Mouse (Mus musculus) kidney, embryonic 15.5 days (tissue): Measurements from ENCODE around the gene Caln1. TPM values are rescaled to one million over a fixed set of nuclear protein-coding genes. Genes with fewer than 3 reads are reported as not detected.

Source experiments
- ATAC-seq: fragments of 200-750 bp; cut with Nextera tagmentation; replicated peaks from 2 replicates; pipeline ENCODE4 v1.8.0; 2017; ENCODE audit warnings: moderate TSS enrichment; ENCODE audit not compliant: low FRiP score
- H3K27ac ChIP-seq: fragments of 300-500 bp; sonication (generic); 2 replicates; pipeline ENCODE4 v1.5.1; 2015; ENCODE audit warnings: mild to moderate bottlenecking, inconsistent platforms
- H3K27me3 ChIP-seq: fragments of 300-500 bp; sonication (generic); 2 replicates; pipeline ENCODE4 v1.6.1; 2015; ENCODE audit warnings: inconsistent platforms
- H3K36me3 ChIP-seq: fragments of 300-500 bp; sonication (generic); 2 replicates; pipeline ENCODE4 v1.6.1; 2015; ENCODE audit warnings: inconsistent platforms
- H3K4me1 ChIP-seq: fragments of 300-500 bp; sonication (generic); 2 replicates; pipeline ENCODE4 v1.6.1; 2015; ENCODE audit warnings: inconsistent platforms
- H3K4me2 ChIP-seq: fragments of 300-500 bp; sonication (generic); 2 replicates; pipeline ENCODE4 v1.6.1; 2015; ENCODE audit warnings: moderate library complexity, mild to moderate bottlenecking, inconsistent platforms
- H3K4me3 ChIP-seq: fragments of 300-500 bp; sonication (generic); replicated peaks from 2 replicates; pipeline ENCODE4 v1.5.1; 2015; ENCODE audit warnings: mild to moderate bottlenecking, inconsistent platforms
- H3K9ac ChIP-seq: fragments of 300-500 bp; sonication (generic); 2 replicates; pipeline ENCODE4 v1.6.1; 2015; ENCODE audit warnings: mild to moderate bottlenecking, inconsistent platforms
- H3K9me3 ChIP-seq: fragments of 300-500 bp; sonication (generic); replicated peaks from 2 replicates; pipeline ENCODE4 v1.6.1; 2016; ENCODE audit warnings: inconsistent platforms
- WGBS: fragments of 180-500 bp; shearing (Covaris S2); methylation state at CpG from one replicate; pipeline ENCODE4 v1.1.7; 2015; ENCODE audit warnings: mixed read lengths; 5-methylcytosine and 5-hydroxymethylcytosine counted together
- polyA plus RNA-seq: library from polyadenylated mRNA; unstranded; fragments of >200 nt; fragmentation: Nextera tagmentation; extraction: Ambion mirVana; gene quantifications from 2 replicates; pipeline ENCODE4 v1.2.1, GENCODE M21; 2015

Caln1 gene
- polyA plus RNA-seq, 1 experiment from 2014 or later, result 1.1 TPM

- ATAC-seq, result no peak
Measured at GRCm38 (mm10) chr5:130849610-130850009, 480.4 kb downstream of the Caln1 start.

GRCm38 (mm10) chr5:130852182-130852581 lies 482.9 kb downstream of the Caln1 start:
- H3K4me2 ChIP-seq, result peak overlapping the region; percentile 54
- H3K27ac ChIP-seq, result no peak overlapping the region
- no peak overlapping the region for H3K9ac ChIP-seq
- H3K4me1 ChIP-seq, result peaks cover 11% of the 10 kb centered on the region
- WGBS, result 11% methylated on average over 11 of the region's 11 CpGs
- H3K36me3 ChIP-seq, result no peaks in the 10 kb centered on the region
- no peaks in the 10 kb centered on the region for H3K27me3 ChIP-seq
- ATAC-seq, result no peak
- H3K4me3 ChIP-seq, result peak overlapping the region; percentile 23; the same call in 1 of the 2 replicates
- H3K9me3 ChIP-seq, result no peaks in the 10 kb centered on the region

More at GRCm38 (mm10) chr5:130849610-130850009, 480.4 kb downstream of the Caln1 start:
- H3K4me3 ChIP-seq, result no peak overlapping the region
- no peak overlapping the region for H3K9ac ChIP-seq
- no peaks in the 10 kb centered on the region for H3K36me3 ChIP-seq
- no peak overlapping the region for H3K4me2 ChIP-seq
- H3K9me3 ChIP-seq, result no peaks in the 10 kb centered on the region
- peaks cover 11% of the 10 kb centered on the region for H3K4me1 ChIP-seq
- 64% methylated on average over 4 of the region's 4 CpGs for WGBS
- H3K27ac ChIP-seq, result no peak overlapping the region
- H3K27me3 ChIP-seq, result no peaks in the 10 kb centered on the region

- Histone ChIP-seq H3K4me2 (no peak overlapping the region), H3K4me3 (no peak overlapping the region), H3K4me1 (peaks cover 11% of the 10 kb centered on the region), H3K9ac (no peak overlapping the region), H3K9me3 (no peaks in the 10 kb centered on the region), H3K27me3 (peaks cover under 1% of the 10 kb centered on the region; the same call in 1 of the 2 replicates), H3K36me3 (no peaks in the 10 kb centered on the region), H3K27ac (no peak overlapping the region)
- 1% methylated on average over 10 of the region's 10 CpGs for WGBS
- ATAC-seq, result 0 out of 2 replicates have a peak, but pooled peaks have one; percentile 41
Measured at GRCm38 (mm10) chr5:130853371-130853770, 484.1 kb downstream of the Caln1 start.

GRCm38 (mm10) chr5:130854430-130854829 lies 485.2 kb downstream of the Caln1 start:
- H3K27me3 ChIP-seq, result peaks cover 7% of the 10 kb centered on the region; the same call in 1 of the 2 replicates
- no peaks in the 10 kb centered on the region for H3K9me3 ChIP-seq
- H3K4me1 ChIP-seq, result peaks cover 11% of the 10 kb centered on the region
- H3K27ac ChIP-seq, result no peak overlapping the region
- H3K4me3 ChIP-seq, result no peak overlapping the region
- 81% methylated on average over 7 of the region's 7 CpGs for WGBS
- no peaks in the 10 kb centered on the region for H3K36me3 ChIP-seq
- no peak for ATAC-seq
- H3K4me2 ChIP-seq, result no peak overlapping the region
- no peak overlapping the region for H3K9ac ChIP-seq

GRCm38 (mm10) chr5:130858148-130858547 lies 488.9 kb downstream of the Caln1 start:
- H3K9ac ChIP-seq, result no peak overlapping the region
- ATAC-seq, result no peak
- H3K4me2 ChIP-seq, result no peak overlapping the region
- no peaks in the 10 kb centered on the region for H3K9me3 ChIP-seq
- no peak overlapping the region for H3K27ac ChIP-seq
- 25% methylated on average over 8 of the region's 8 CpGs for WGBS
- peaks cover 7% of the 10 kb centered on the region; the same call in 1 of the 2 replicates for H3K27me3 ChIP-seq
- H3K4me1 ChIP-seq, result peaks cover under 1% of the 10 kb centered on the region; the same call in 1 of the 2 replicates
- no peak overlapping the region for H3K4me3 ChIP-seq
- no peaks in the 10 kb centered on the region for H3K36me3 ChIP-seq

GRCm38 (mm10) chr5:130858706-130859105 lies 489.5 kb downstream of the Caln1 start:
- ATAC-seq, result no peak

GRCm38 (mm10) chr5:130859736-130860135 lies 490.5 kb downstream of the Caln1 start:
- no peaks in the 10 kb centered on the region for H3K9me3 ChIP-seq
- ATAC-seq, result no peak
- H3K4me2 ChIP-seq, result no peak overlapping the region
- WGBS, result 50% methylated on average over 6 of the region's 6 CpGs
- no peak overlapping the region for H3K4me3 ChIP-seq
- H3K9ac ChIP-seq, result no peak overlapping the region
- H3K36me3 ChIP-seq, result no peaks in the 10 kb centered on the region
- H3K4me1 ChIP-seq, result no peaks in the 10 kb centered on the region
- H3K27ac ChIP-seq, result no peak overlapping the region
- peaks cover 7% of the 10 kb centered on the region; the same call in 1 of the 2 replicates for H3K27me3 ChIP-seq

More at GRCm38 (mm10) chr5:130858706-130859105, 489.5 kb downstream of the Caln1 start:
- Histone ChIP-seq H3K4me2 (no peak overlapping the region), H3K4me3 (no peak overlapping the region), H3K4me1 (no peaks in the 10 kb centered on the region), H3K27ac (no peak overlapping the region), H3K9ac (no peak overlapping the region), H3K36me3 (no peaks in the 10 kb centered on the region), H3K27me3 (peaks cover 7% of the 10 kb centered on the region; the same call in 1 of the 2 replicates), H3K9me3 (no peaks in the 10 kb centered on the region)
- WGBS, result 86% methylated on average over 3 of the region's 3 CpGs

GRCm38 (mm10) chr5:130862302-130862701 lies 493.0 kb downstream of the Caln1 start:
- H3K9me3 ChIP-seq, result no peaks in the 10 kb centered on the region
- H3K36me3 ChIP-seq, result no peaks in the 10 kb centered on the region
- H3K4me2 ChIP-seq, result no peak overlapping the region
- H3K4me3 ChIP-seq, result no peak overlapping the region
- no peak overlapping the region for H3K9ac ChIP-seq
- 56% methylated on average over 5 of the region's 5 CpGs for WGBS
- no peaks in the 10 kb centered on the region for H3K4me1 ChIP-seq
- peaks cover 7% of the 10 kb centered on the region; the same call in 1 of the 2 replicates for H3K27me3 ChIP-seq
- ATAC-seq, result no peak
- no peak overlapping the region for H3K27ac ChIP-seq

GRCm38 (mm10) chr5:130869869-130870268 lies 500.6 kb downstream of the Caln1 start:
- no peak overlapping the region for H3K4me2 ChIP-seq
- H3K4me1 ChIP-seq, result no peaks in the 10 kb centered on the region
- H3K9me3 ChIP-seq, result 0 out of 2 replicates have a peak, but pooled peaks cover 2% of the 10 kb centered on the region
- ATAC-seq, result no peak
- H3K36me3 ChIP-seq, result no peaks in the 10 kb centered on the region
- H3K27me3 ChIP-seq, result no peaks in the 10 kb centered on the region
- no peak overlapping the region for H3K4me3 ChIP-seq
- 94% methylated on average over 1 of the region's 1 CpGs for WGBS
- no peak overlapping the region for H3K27ac ChIP-seq
- no peak overlapping the region for H3K9ac ChIP-seq

- Histone ChIP-seq H3K4me2 (no peak overlapping the region), H3K4me3 (no peak overlapping the region), H3K36me3 (no peaks in the 10 kb centered on the region), H3K9ac (no peak overlapping the region), H3K4me1 (no peaks in the 10 kb centered on the region), H3K9me3 (0 out of 2 replicates have a peak, but pooled peaks cover 3% of the 10 kb centered on the region), H3K27ac (no peak overlapping the region), H3K27me3 (no peaks in the 10 kb centered on the region)
- no peak for ATAC-seq
- whole genome bisulfite sequencing, result 64% methylated on average over 8 of the region's 8 CpGs
Measured at GRCm38 (mm10) chr5:130871086-130871485, 501.8 kb downstream of the Caln1 start.

GRCm38 (mm10) chr5:130875391-130875790 lies 506.1 kb downstream of the Caln1 start:
- no peak overlapping the region for H3K27ac ChIP-seq
- WGBS, result 76% methylated on average over 3 of the region's 3 CpGs

GRCm38 (mm10) chr5:130880331-130880730 lies 511.1 kb downstream of the Caln1 start:
- H3K27me3 ChIP-seq, result no peaks in the 10 kb centered on the region
- no peaks in the 10 kb centered on the region for H3K36me3 ChIP-seq
- H3K4me1 ChIP-seq, result no peaks in the 10 kb centered on the region
- ATAC-seq, result no peak
- H3K27ac ChIP-seq, result no peak overlapping the region
- peaks cover 3% of the 10 kb centered on the region; the same call in 1 of the 2 replicates for H3K9me3 ChIP-seq
- H3K4me3 ChIP-seq, result no peak overlapping the region
- H3K9ac ChIP-seq, result no peak overlapping the region
- WGBS, result 91% methylated on average over 5 of the region's 5 CpGs
- no peak overlapping the region for H3K4me2 ChIP-seq

More at GRCm38 (mm10) chr5:130875391-130875790, 506.1 kb downstream of the Caln1 start:
- H3K4me3 ChIP-seq, result no peak overlapping the region
- H3K9ac ChIP-seq, result no peak overlapping the region
- H3K4me1 ChIP-seq, result no peaks in the 10 kb centered on the region
- H3K4me2 ChIP-seq, result no peak overlapping the region
- ATAC-seq, result no peak
- peaks cover 6% of the 10 kb centered on the region; the same call in 1 of the 2 replicates for H3K9me3 ChIP-seq
- no peaks in the 10 kb centered on the region for H3K36me3 ChIP-seq
- no peaks in the 10 kb centered on the region for H3K27me3 ChIP-seq

GRCm38 (mm10) chr5:130891735-130892134 lies 522.5 kb downstream of the Caln1 start:
- peaks cover 17% of the 10 kb centered on the region for H3K4me1 ChIP-seq
- no peaks in the 10 kb centered on the region for H3K27me3 ChIP-seq
- H3K9me3 ChIP-seq, result no peaks in the 10 kb centered on the region
- WGBS, result 46% methylated on average over 5 of the region's 5 CpGs
- H3K4me3 ChIP-seq, result no peak overlapping the region
- no peaks in the 10 kb centered on the region for H3K36me3 ChIP-seq
- H3K27ac ChIP-seq, result no peak overlapping the region
- no peak for ATAC-seq
- no peak overlapping the region for H3K9ac ChIP-seq
- no peak overlapping the region for H3K4me2 ChIP-seq
